Mouse (Mus musculus) limb, embryonic 13.5 days (tissue): ENCODE results near the gene Pym1. TPM values are rescaled to one million over a fixed set of nuclear protein-coding genes. Genes with fewer than 3 reads are reported as not detected.
A peak's percentile ranks its signal among the peaks of the same experiment; 100 is the strongest.

Experiments used
- ATAC-seq: fragments of 200-750 bp; cut with Nextera tagmentation; 2 replicates; pipeline ENCODE4 v1.8.0; 2017; ENCODE audit warnings: low read depth, moderate number of reproducible peaks, moderate TSS enrichment; ENCODE audit not compliant: low FRiP score
- H3K27ac ChIP-seq: fragments of 300-500 bp; sonication (generic); 2 replicates; pipeline ENCODE4 v1.5.1; 2015; ENCODE audit warnings: inconsistent platforms, mild to moderate bottlenecking, moderate library complexity
- H3K27me3 ChIP-seq: fragments of 300-500 bp; sonication (generic); 2 replicates; pipeline ENCODE4 v1.6.1; 2015; ENCODE audit warnings: mild to moderate bottlenecking, inconsistent platforms
- H3K36me3 ChIP-seq: fragments of 300-500 bp; sonication (generic); 2 replicates; pipeline ENCODE4 v1.6.1; 2015; ENCODE audit warnings: inconsistent platforms, mild to moderate bottlenecking, moderate library complexity
- H3K4me1 ChIP-seq: fragments of 300-500 bp; sonication (generic); 2 replicates; pipeline ENCODE4 v1.6.1; 2015; ENCODE audit warnings: inconsistent platforms
- H3K4me2 ChIP-seq: fragments of 300-500 bp; sonication (generic); replicated peaks from 2 replicates; pipeline ENCODE4 v1.6.1; 2015; ENCODE audit warnings: inconsistent platforms, mild to moderate bottlenecking, moderate library complexity
- H3K4me3 ChIP-seq: fragments of 300-500 bp; sonication (generic); 2 replicates; pipeline ENCODE4 v1.5.1; 2015; ENCODE audit warnings: moderate library complexity, mild to moderate bottlenecking, inconsistent platforms
- H3K9ac ChIP-seq: fragments of 300-500 bp; sonication (generic); 2 replicates; pipeline ENCODE4 v1.6.1; 2015; ENCODE audit warnings: mild to moderate bottlenecking, inconsistent platforms
- H3K9me3 ChIP-seq: fragments of 300-500 bp; sonication (generic); 2 replicates; pipeline ENCODE4 v1.6.1; 2016; ENCODE audit warnings: inconsistent platforms
- WGBS: fragments of 180-500 bp; shearing (Covaris S2); methylation state at CpG from one replicate; pipeline ENCODE4 v1.1.7; 2015; 5-methylcytosine and 5-hydroxymethylcytosine counted together
- polyA plus RNA-seq: library from polyadenylated mRNA; unstranded; fragments of >200 nt; fragmentation: Nextera tagmentation; extraction: Ambion mirVana; gene quantifications from 2 replicates; pipeline ENCODE4 v1.2.1, GENCODE M21; 2015

The Pym1 gene
- polyA plus RNA-seq, 1 experiment from 2014 or later, result 44.0 TPM

DNA sequence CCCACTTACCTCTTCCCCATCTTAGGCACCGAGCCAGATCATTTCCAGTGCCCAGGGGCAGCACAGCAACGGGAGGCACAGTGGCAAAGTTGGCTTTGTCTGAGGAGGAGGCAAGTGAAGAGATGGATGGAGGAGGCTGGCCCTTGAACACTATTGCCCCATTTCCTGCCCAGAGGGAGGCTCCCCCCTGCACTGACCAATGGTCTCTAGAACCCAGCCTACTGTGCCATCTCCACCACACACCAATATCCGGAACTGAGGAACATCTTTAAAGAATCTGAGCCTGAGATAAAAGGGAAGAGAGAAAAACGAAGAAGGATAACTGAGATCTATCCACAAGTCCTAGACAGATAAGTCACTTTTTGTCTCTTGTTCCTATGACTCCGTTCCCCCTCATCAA lies 19.6 kb upstream of the Pym1 start:
- WGBS, result 78% methylated on average over 5 of the region's 5 CpGs
- no peak for ATAC-seq

DNA sequence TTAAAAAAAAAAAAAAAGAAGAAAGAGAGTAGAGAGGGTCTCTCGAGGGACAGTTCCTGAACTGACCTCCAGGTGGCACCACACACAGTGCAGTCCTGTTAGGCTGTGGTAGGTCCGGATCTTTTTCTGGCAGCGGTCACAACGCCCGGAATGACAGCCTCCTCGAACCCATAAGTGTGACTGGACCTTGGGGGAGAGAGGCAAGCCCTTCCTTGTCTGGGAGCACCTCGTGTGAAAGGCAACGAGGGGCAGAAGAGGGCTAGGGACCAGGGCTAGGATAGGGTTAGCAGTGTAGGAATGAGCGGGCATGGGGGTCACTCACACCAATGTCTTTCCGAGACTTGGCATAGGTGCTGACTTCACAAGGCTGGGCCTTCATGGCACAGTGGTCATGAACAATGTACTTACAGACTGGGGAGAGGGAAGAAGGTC lies 16.7 kb upstream of the Pym1 start:
- H3K27ac ChIP-seq, result no peak overlapping the region
- peaks cover 33% of the 10 kb centered on the region for H3K36me3 ChIP-seq
- no peaks in the 10 kb centered on the region for H3K27me3 ChIP-seq
- no peak overlapping the region for H3K4me3 ChIP-seq
- peak; percentile 60; the same call in 1 of the 2 replicates for ATAC-seq
- no peaks in the 10 kb centered on the region for H3K9me3 ChIP-seq
- 0 out of 2 replicates have a peak, but pooled peaks cover 3% of the 10 kb centered on the region for H3K4me1 ChIP-seq
- H3K9ac ChIP-seq, result no peak overlapping the region
- H3K4me2 ChIP-seq, result no peak overlapping the region
- WGBS, result 19% methylated on average over 10 of the region's 10 CpGs

More for the DNA sequence above, 19.6 kb upstream of the Pym1 start:
- no peak overlapping the region for H3K4me2 ChIP-seq
- H3K9ac ChIP-seq, result no peak overlapping the region
- no peak overlapping the region for H3K27ac ChIP-seq
- H3K27me3 ChIP-seq, result no peaks in the 10 kb centered on the region
- no peaks in the 10 kb centered on the region for H3K9me3 ChIP-seq
- 0 out of 2 replicates have a peak, but pooled peaks cover 3% of the 10 kb centered on the region for H3K4me1 ChIP-seq
- peaks cover 19% of the 10 kb centered on the region for H3K36me3 ChIP-seq
- no peak overlapping the region for H3K4me3 ChIP-seq

DNA sequence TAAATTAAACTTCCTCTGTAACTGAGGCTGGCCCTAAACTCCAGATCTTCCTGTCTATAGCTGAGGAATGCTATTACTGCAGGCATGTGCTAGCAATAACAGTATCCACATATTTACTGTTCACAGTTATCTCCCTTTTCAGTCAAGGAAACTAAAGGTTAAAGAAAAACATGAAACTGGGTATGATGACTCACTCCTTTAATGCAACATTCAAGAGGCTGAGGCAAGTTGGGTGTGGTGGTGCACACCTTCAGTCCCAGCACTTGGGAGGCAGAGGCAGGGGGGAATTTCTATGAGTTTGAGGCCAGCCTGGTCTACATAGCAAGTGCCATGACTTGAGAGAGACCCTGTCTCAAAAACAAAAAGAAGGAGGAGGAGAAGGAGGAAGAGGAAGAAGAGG lies 15.7 kb upstream of the Pym1 start:
- no peak for ATAC-seq
- H3K9ac ChIP-seq, result no peak overlapping the region
- H3K4me1 ChIP-seq, result 0 out of 2 replicates have a peak, but pooled peaks cover 3% of the 10 kb centered on the region

DNA sequence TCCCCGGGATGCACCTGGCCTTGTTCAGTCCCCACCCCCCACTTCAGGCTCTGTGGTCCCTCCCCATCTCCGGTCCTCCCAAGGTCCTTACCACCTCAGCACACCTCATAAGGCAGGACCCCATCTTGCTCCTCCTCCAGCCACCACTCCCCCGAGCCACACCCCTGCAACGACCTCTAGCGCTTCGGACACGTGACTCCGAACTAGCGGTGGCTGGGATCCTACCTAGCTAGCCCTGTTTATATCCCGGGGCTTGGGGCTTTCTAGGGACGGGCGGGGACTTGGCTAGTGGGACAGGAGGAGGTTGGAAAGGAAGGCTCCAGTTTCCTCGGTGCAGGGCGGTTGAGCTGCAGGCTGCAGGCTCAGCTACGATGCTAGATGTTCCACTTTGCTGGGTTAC lies 10.3 kb upstream of the Pym1 start:
- H3K4me1 ChIP-seq, result peaks cover 4% of the 10 kb centered on the region
- H3K27ac ChIP-seq, result no peak overlapping the region
- H3K4me3 ChIP-seq, result peak overlapping the region; percentile 23
- 2% methylated on average over 15 of the region's 15 CpGs for WGBS
- peak; percentile 71 for ATAC-seq
- peaks cover 22% of the 10 kb centered on the region for H3K36me3 ChIP-seq
- H3K27me3 ChIP-seq, result peaks cover 4% of the 10 kb centered on the region
- H3K4me2 ChIP-seq, result peak overlapping the region; percentile 57
- no peaks in the 10 kb centered on the region for H3K9me3 ChIP-seq
- H3K9ac ChIP-seq, result peak overlapping the region; percentile 43; the same call in 1 of the 2 replicates

More for the DNA sequence above, 15.7 kb upstream of the Pym1 start:
- no peaks in the 10 kb centered on the region for H3K27me3 ChIP-seq
- H3K4me3 ChIP-seq, result no peak overlapping the region
- H3K4me2 ChIP-seq, result no peak overlapping the region
- no peaks in the 10 kb centered on the region for H3K9me3 ChIP-seq
- no peak overlapping the region for H3K27ac ChIP-seq
- peaks cover 37% of the 10 kb centered on the region for H3K36me3 ChIP-seq

DNA sequence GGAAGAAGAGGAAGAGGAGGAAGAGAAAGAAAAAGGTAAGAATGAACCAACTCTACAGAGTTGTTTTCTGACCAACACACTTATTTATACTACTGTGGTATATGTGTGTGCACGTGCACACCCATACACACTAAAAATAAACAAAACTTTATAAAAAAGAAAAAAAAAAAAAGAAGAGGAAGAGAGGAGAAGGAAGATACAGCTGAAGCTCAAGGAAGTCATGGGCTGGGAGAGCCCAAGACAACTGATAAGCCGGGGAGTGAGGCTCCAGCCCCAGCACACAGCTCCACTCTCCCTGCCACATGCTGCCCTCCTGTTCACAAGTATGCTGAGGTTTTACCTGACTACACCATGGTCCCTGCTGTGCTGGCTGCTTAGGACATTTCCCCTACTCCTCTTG lies 7.4 kb upstream of the Pym1 start:
- peaks cover 13% of the 10 kb centered on the region for H3K27me3 ChIP-seq
- no peak overlapping the region for H3K9ac ChIP-seq
- no peak overlapping the region for H3K27ac ChIP-seq
- H3K4me1 ChIP-seq, result peaks cover 22% of the 10 kb centered on the region
- no peak overlapping the region for H3K4me3 ChIP-seq
- 63% methylated on average over 2 of the region's 2 CpGs for WGBS
- no peak overlapping the region for H3K4me2 ChIP-seq
- ATAC-seq, result no peak
- no peaks in the 10 kb centered on the region for H3K9me3 ChIP-seq
- H3K36me3 ChIP-seq, result peaks cover 3% of the 10 kb centered on the region; the same call in 1 of the 2 replicates

DNA sequence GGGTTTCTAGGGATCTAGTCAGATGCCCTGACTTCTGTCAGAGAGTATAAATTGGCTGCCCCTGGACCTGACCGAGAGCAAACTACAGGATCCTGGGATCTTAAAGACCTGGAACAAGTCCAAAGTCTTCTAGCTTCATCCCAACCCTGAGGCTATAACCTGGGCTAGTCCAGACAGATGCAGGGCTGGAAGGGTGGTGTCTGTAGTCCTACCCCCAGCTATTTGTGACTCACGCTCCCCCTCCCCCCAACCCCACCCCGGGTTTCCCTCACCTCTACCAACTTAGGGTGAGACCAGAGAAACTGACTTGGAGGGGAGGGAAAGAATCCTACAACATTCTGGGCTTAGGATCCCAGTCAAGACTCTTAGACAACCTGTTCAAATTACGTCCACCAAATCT lies 5.1 kb upstream of the Pym1 start:
- Histone ChIP-seq H3K4me1 (peaks cover 19% of the 10 kb centered on the region), H3K4me2 (peak overlapping the region; percentile 89), H3K27ac (no peak overlapping the region), H3K9me3 (no peaks in the 10 kb centered on the region), H3K4me3 (peak overlapping the region; percentile 74), H3K36me3 (no peaks in the 10 kb centered on the region), H3K27me3 (peaks cover 13% of the 10 kb centered on the region), H3K9ac (no peak overlapping the region)
- no peak for ATAC-seq
- WGBS, result 26% methylated on average over 4 of the region's 4 CpGs

DNA sequence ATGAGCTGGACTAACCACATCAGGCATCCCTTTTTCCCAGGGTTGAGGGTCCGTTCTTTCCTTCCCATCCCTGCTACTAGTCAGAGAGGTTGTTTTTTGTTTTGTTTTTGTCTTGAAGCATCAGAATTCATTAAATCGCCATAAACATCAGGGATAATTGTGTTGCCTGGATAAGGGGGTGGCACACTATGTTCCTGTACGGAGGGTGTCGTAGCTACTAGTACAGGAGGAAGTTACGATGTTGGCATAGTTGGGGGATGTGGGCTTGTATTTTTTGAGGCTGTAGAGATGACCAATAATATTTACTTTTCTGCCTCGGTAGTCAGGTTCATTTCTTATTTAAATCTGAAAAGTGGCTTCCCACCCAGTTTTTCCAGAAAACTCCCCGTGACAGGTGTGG lies 4.5 kb upstream of the Pym1 start:
- no peak for ATAC-seq
- Histone ChIP-seq H3K4me3 (peak overlapping the region; percentile 74), H3K4me1 (peaks cover 18% of the 10 kb centered on the region), H3K9ac (peak overlapping the region; percentile 84), H3K27me3 (peaks cover 13% of the 10 kb centered on the region), H3K36me3 (no peaks in the 10 kb centered on the region), H3K9me3 (no peaks in the 10 kb centered on the region), H3K4me2 (peak overlapping the region; percentile 89), H3K27ac (no peak overlapping the region)
- 6% methylated on average over 7 of the region's 7 CpGs for WGBS

DNA sequence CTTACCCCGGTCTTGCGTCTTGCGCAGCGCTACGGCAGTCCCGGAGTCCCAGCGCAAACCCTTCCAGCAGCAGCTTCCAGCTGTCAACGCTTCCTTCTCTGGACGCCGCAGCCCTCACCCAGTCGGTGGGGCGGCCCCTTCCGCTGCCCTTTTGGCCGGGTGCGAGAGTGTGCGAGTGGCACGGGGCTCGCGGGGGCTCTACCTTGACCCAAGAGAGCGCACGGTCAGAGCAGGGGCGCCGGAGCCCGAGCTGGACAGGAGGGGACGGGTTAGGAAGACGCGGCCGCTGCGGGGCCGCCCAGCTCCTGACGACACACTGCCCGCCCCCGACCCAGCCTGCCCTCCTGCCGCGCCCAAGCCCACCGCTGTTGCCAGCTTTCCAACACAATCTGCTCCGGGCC lies 3.9 kb upstream of the Pym1 start:
- under 1% methylated on average over 36 of the region's 37 CpGs for WGBS
- Histone ChIP-seq H3K9ac (peak overlapping the region; percentile 84), H3K4me2 (peak overlapping the region; percentile 89), H3K4me1 (peaks cover 18% of the 10 kb centered on the region), H3K9me3 (no peaks in the 10 kb centered on the region), H3K27me3 (peaks cover 13% of the 10 kb centered on the region), H3K4me3 (peak overlapping the region; percentile 74), H3K36me3 (no peaks in the 10 kb centered on the region), H3K27ac (peak overlapping the region; percentile 34; the same call in 1 of the 2 replicates)
- peak; percentile 25 for ATAC-seq

DNA sequence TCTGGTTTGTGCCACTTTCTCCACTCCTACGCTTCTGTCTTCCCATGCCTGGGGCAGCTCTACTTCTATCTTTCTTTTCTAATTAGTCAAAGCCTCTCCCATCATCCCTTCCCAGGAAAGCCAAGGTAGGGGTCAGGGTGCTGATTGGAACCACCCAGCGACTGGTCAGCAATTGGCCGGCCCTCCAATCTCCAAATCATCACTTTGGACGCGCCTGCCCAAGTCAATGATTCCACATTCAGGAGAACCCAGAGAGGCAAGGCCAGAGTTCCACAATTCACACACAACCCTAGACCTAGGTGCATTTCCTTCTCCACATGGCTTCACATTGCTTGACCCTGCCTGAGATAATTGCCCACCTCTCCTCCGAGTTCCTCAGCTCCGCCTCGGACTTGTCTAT lies 3.5 kb upstream of the Pym1 start:
- no peaks in the 10 kb centered on the region for H3K9me3 ChIP-seq
- peak overlapping the region; percentile 74 for H3K4me3 ChIP-seq
- peaks cover 13% of the 10 kb centered on the region for H3K27me3 ChIP-seq
- peaks cover 21% of the 10 kb centered on the region for H3K4me1 ChIP-seq
- H3K27ac ChIP-seq, result no peak overlapping the region; the same call in 1 of the 2 replicates
- WGBS, result 20% methylated on average over 8 of the region's 8 CpGs
- H3K36me3 ChIP-seq, result no peaks in the 10 kb centered on the region
- no peak for ATAC-seq
- H3K4me2 ChIP-seq, result peak overlapping the region; percentile 89
- peak overlapping the region; percentile 84 for H3K9ac ChIP-seq

DNA sequence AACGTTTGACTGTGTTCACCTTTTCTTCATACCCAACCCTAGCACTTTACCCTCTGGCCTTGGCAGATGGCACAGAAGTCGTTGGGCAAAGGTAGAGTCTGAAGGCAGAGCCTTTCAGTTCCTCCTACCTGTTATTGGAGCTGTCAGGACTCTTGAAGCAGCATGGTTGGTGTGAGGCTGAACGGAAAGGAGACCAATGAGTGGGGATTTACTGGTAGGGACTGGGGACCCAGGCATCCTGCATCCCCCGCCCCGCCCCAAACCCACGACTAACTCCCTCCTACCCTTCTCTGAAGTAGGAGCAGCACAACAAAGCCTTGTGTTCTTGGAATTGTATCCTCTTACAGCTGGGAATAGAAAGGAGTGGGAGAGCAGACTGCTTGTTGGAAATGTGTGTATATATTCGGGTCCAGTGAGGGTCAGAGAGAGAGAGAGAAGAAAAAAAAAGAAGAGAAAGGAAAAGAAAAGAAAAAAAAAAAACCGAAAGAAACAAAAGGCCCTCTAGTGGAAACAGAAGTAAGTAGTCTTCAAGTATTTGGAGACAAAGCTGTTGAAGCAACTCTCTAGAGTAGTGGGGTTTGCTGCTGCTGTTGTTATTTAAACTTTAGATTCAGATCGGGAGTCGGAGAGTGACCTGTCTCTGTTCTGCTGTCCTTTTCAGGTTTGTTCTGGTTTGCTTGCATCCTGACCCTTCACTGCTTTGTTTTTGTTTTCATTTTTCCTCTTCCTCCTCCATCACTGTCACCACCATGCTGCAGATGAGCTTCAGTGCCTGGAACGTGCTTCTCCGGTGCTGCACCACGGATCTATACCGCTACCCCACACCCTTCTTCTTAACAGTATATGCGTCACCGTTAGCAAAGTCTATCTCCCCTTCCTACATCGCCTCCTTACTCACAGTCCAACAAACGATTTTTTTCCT lies 2.7 kb upstream of the Pym1 start, which contains the start of gene Dgka:
TSS of gene Dgka (minus strand) at position 176 of the 922 bp plus-strand sequence.
- no peak for ATAC-seq

DNA sequence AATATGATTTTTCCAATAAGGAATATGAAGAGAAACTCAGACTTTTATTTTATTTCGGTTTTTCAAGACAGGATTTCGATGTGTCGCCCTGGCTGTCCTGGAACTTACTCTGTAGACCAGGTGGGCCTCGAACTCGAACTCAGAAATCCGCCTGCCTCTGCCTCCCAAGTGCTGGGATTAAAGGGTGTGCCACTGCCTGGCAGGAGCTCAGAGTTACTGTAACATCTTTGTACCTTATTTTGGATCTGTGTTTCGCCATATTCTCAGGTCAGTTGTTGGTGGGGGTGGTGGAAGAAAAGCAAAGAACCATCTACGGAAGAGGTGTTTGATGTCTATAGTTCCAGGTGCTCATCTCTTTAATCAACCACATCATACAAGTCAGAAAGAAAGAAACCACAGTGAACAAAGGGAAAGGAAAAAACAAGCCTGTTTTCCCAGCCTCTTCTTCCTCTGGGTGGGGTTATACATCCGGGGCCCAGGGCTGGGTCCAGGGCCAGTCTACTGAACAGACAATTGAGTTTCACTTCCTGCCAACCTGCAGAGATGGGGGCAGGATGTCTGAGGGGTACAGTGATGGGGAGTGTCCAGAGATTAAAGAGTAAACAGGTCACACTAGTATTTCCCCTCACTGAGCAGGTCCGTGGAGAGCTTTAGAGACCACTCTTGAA lies 1.6 kb upstream of the Pym1 start:
- Histone ChIP-seq H3K4me2 (no peak overlapping the region), H3K4me1 (peaks cover 36% of the 10 kb centered on the region), H3K36me3 (no peaks in the 10 kb centered on the region; the same call in 1 of the 2 replicates), H3K4me3 (no peak overlapping the region), H3K27ac (no peak overlapping the region), H3K27me3 (peaks cover 13% of the 10 kb centered on the region), H3K9me3 (no peaks in the 10 kb centered on the region), H3K9ac (no peak overlapping the region)
- WGBS, result 92% methylated on average over 10 of the region's 10 CpGs
- no peak for ATAC-seq

More for the DNA sequence above, 2.7 kb upstream of the Pym1 start, which contains the start of gene Dgka:
- Histone ChIP-seq H3K9ac (peak within 1 kb of the TSS; percentile 84), H3K4me3 (peak within 1 kb of the TSS; percentile 74), H3K4me2 (peak within 1 kb of the TSS; percentile 89), H3K27ac (peak within 1 kb of the TSS; percentile 49), H3K36me3 (no peaks in the 10 kb centered on the region), H3K27me3 (peaks cover 13% of the 10 kb centered on the region), H3K4me1 (peaks cover 28% of the 10 kb centered on the region), H3K9me3 (no peaks in the 10 kb centered on the region)
- WGBS, result 24% methylated on average over 18 of the region's 18 CpGs
